Mouse (Mus musculus) myocyte (in vitro differentiated cells): ENCODE results near the gene Crb2.

Experiments
- CEBPB ChIP-seq: IDR thresholded peaks from 2 replicates; pipeline ENCODE4 v1.6.1; 2011; ENCODE audit warnings: mild to moderate bottlenecking, moderate library complexity; ENCODE audit not compliant: poor library complexity, insufficient read depth, severe bottlenecking
- E2F4 ChIP-seq: IDR thresholded peaks from one replicate; pipeline ENCODE4 v1.6.1; 2011; ENCODE audit warnings: mild to moderate bottlenecking, control low read depth, moderate library complexity; ENCODE audit not compliant: insufficient read depth
- MAX ChIP-seq: IDR thresholded peaks from one replicate; pipeline ENCODE4 v1.6.1; 2011; ENCODE audit warnings: low read depth, mild to moderate bottlenecking, control low read depth
- MYOD1 ChIP-seq, 3 experiments: IDR thresholded peaks; one replicate each; pipeline ENCODE4 v1.6.1; 2011; ENCODE audit warnings: control low read depth in 2 of 3, low read depth in 2 of 3, mild to moderate bottlenecking in 2 of 3, moderate library complexity in 1 of 3; ENCODE audit not compliant: insufficient read length in 2 of 3, control insufficient read depth in 1 of 3
- POLR2A ChIP-seq: IDR thresholded peaks from one replicate; pipeline ENCODE4 v1.6.1; 2011; ENCODE audit warnings: low read depth, mild to moderate bottlenecking, control low read depth, moderate library complexity; ENCODE audit not compliant: insufficient read length
- POLR2AphosphoS2 ChIP-seq: IDR thresholded peaks from one replicate; pipeline ENCODE4 v1.6.1; 2011; ENCODE audit warnings: low read depth, control low read depth; ENCODE audit not compliant: insufficient read length
- TCF12 ChIP-seq: IDR thresholded peaks from one replicate; pipeline ENCODE4 v1.6.1; 2011; ENCODE audit warnings: mild to moderate bottlenecking, control low read depth; ENCODE audit not compliant: poor library complexity, insufficient read depth, severe bottlenecking
- TCF3 ChIP-seq: IDR thresholded peaks from one replicate; pipeline ENCODE4 v1.6.1; 2011; ENCODE audit warnings: low read depth, control low read depth; ENCODE audit not compliant: insufficient read length
- USF1 ChIP-seq: IDR thresholded peaks from one replicate; pipeline ENCODE4 v1.6.1; 2011; ENCODE audit warnings: low read depth, mild to moderate bottlenecking, control low read depth, moderate library complexity

GRCm38 (mm10) chr2:37814820-37815361 is 38.8 kb downstream of the Crb2 start:
- TF ChIP-seq POLR2AphosphoS2 (no peak), USF1 (no peak), POLR2A (no peak), CEBPB (no peak), TCF3 (no peak), MYOD1 (IDR thresholded peaks at IDR 0.05; ENCODE audit: control insufficient read depth in 1 of 3, insufficient read length in 2 of 3, low read depth in 2 of 3) (no peak), E2F4 (no peak), TCF12 (no peak), MAX (no peak)
